Mouse (Mus musculus): ENCODE data around the gene Palld.

Palld gene

GRCm38 (mm10) chr8:61579831-61580230 lies 322.7 kb downstream of the Palld start:
- DNase-seq = no peak

- DNase-seq = no peak
Measured at GRCm38 (mm10) chr8:61578754-61579153, 323.7 kb downstream of the Palld start.

DNA sequence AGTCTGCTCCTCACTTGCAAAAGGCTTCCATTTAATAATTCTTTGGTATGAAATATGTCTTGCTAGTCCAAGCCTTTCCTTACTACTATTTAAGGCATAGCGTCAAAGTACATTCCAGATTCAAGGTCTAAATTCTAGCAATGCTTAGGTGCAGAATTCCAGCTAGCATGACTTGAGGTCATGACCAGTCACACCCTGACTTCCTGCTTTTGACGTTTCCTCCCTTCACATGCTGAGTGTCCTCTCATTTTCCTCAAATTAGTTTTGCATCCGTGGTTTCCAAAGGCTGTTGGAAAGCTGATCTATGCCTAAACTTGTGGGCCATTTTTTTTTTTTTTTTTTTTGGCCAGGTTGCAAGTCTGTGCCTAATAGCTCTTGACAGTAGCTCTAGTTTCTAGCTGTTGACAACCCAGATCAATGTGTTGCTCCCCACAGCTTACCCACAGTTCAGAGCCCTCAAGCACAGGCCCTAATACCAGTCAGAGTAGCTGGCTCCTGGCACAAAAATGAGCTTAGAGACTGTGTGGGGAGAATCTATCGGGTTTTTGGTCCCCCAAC lies 327.3 kb downstream of the Palld start:
- no peak for DNase-seq

GRCm38 (mm10) chr8:61574526-61574925 lies 328.0 kb downstream of the Palld start:
- DNase-seq = no peak

DNA sequence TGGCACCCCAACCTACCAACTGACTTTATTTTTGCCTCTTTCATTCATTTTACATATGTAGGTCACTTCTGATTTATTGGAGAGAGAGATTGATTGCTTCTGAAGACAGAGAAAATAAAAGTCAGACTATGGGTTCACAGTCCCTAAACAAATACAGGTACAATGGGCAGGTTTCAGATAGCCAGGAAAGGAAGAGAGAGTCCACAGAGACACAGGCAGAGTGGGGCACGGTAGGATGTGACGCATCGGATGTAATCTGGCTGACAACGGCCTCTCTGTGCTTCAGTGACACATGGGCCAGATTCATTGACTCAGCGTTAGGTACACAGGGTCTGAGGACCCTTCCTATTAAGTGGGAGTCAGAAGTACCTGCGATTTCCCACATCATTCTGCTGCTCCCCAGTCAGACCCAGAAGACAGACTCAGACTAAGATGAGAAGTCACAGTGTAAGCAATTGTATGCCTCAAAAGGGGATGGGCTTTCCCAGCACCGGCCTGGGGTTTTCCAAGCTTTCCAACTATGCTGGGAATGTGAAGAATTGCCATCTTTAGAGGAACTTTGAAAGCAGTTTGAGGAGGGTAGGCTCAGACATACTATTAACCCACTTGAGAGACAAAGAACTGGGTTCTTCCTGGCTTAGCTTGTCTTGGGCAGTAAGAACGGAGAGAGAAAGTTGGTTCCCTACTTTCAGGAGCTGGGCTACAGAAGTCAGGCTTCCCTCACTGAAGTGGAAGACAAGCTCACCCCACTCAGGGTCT lies 329.1 kb downstream of the Palld start:
- no peak for DNase-seq

DNA sequence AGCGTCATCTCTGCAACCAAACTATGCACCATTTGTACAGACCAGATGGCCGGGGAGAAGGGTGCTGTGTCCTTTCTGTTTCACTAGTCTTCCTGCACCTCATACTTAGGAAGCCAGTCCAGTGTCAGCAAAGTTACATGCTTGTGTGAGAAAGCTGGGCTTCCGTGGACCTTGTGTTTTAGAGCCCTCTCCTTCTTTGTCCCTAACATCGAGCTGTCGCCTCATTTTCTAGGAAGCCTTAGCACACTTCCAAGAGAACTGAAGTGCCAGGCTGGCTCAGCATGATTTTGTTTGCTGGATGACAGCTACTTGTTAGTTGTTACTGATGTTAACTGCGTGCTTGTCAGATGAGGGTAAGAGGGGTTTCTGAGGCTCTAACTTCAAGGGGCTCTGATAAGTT lies 329.8 kb downstream of the Palld start:
- DNase-seq = no peak

DNA sequence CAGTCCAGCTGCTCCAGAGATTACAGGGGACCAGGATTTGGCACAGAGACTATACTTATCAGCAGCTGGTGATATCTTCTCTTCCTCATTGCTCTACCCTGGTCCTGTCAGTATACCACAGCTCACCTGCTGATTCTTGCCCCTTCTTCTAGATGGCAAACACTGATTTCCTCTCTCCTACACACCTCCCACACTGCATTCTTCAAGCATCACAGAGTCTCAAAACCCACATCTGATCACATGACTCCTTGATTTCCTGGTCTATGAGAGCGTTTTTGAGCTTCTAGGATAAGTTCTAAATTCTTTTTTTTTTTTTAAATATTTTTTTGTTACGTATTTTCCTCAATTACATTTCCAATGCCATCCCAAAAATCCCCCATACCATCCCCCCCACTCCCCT lies 331.9 kb downstream of the Palld start:
- DNase-seq = no peak

DNA sequence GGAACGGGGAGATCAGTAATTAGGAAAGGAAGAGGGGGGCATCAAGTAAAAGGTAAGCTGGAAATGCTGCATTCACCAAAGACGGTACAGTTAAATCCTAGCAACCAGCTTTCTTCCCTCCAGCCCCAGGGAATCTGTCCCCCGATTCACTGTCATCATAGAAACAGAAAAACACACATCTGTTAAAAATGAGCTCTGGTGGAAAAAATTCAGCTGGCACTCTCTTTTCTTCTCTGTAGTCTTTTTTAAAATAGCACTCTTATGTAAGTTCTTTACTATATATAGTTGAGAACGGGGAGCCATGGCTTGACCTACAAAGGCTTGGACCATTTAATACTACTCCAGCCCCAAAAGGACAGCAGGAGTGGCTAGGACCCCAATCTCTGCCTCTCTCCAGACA lies 332.8 kb downstream of the Palld start:
- DNase-seq = no peak

- no peak for DNase-seq
Measured at GRCm38 (mm10) chr8:61569211-61569610, 333.3 kb downstream of the Palld start.

- no peak for DNase-seq
Measured at GRCm38 (mm10) chr8:61563378-61563777, 339.1 kb downstream of the Palld start.

DNA sequence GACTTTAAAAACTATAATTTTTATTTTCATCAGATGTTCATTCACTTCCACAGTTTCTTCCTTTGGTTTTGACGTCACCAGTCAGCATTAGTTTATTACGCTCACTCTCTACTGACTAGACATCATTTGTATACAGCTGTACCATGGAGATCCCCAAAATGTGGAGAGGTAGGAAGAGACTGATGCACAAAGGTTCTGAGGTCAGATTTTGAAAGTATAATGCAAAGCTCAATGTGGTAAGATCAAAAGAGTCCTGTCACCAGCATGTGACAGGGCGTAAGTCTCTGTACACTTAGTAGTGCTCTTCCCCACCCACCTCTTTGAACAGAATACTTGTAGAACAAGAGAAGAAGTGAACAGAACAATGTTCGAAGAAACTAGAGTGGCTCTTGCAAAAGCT lies 339.9 kb downstream of the Palld start:
- no peak for DNase-seq

DNA sequence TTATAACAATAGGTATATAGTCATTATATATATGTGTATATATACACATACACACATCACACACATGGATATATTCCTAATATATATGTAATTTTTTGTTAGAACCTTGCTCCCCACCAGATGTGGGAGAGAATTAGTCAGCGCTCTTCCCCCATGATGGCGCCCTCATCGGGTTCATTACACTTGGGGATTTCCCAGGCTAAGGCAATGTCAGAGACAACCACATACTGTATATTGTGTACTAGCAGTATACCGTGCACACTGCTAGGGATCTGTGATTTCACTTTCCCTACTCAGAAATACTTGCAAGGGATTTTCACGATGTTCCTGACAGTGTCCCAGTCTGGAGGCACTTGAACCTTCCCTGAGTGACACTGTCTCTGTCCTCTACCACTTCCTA lies 341.3 kb downstream of the Palld start:
- no peak for DNase-seq

- no peak for DNase-seq
Measured at GRCm38 (mm10) chr8:61559979-61560378, 342.5 kb downstream of the Palld start.

DNA sequence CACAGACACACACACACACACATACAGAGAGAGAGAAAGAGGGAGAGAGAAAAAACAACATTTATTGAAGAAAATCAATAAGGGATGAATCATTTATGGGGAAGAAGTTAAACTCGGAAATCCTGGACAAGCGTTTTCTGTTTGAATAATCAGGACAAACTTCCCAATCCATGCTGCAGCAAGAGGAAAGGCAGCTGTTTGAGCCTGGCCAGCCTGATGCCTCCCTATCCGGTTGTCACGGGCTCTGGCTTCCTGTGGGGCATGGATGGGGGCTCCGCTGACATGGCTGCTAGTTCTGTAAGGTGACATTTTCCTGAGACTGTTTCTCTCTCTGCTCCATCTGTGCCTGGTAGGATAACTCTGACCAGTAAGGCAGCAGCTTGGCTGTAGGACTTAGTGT lies 343.0 kb downstream of the Palld start:
- DNase-seq = no peak

- DNase-seq = no peak
Measured at GRCm38 (mm10) chr8:61558051-61558846, 344.2 kb downstream of the Palld start.

- DNase-seq = no peak
Measured at GRCm38 (mm10) chr8:61557036-61557435, 345.5 kb downstream of the Palld start.

- DNase-seq = no peak
Measured at GRCm38 (mm10) chr8:61556219-61556618, 346.3 kb downstream of the Palld start.

DNA sequence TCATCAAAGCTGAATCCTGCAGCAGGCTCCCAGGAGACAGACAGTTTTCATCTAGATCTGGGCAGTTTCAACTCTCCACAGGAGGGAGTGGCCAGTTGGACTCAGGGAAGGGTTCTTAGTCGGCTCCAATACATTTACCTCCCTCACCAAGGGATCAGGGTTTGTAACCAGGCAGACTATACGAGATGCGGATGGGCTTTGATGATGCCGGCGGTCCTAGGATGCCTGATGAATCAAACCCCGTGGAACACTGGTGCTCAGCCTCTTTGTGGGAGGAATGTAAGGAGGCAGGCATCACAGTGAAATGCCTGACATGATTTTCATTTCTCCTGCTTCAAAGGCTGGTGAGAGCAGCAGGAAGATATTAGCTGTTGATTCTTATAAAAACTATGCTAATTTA lies 347.1 kb downstream of the Palld start:
- DNase-seq = no peak

DNA sequence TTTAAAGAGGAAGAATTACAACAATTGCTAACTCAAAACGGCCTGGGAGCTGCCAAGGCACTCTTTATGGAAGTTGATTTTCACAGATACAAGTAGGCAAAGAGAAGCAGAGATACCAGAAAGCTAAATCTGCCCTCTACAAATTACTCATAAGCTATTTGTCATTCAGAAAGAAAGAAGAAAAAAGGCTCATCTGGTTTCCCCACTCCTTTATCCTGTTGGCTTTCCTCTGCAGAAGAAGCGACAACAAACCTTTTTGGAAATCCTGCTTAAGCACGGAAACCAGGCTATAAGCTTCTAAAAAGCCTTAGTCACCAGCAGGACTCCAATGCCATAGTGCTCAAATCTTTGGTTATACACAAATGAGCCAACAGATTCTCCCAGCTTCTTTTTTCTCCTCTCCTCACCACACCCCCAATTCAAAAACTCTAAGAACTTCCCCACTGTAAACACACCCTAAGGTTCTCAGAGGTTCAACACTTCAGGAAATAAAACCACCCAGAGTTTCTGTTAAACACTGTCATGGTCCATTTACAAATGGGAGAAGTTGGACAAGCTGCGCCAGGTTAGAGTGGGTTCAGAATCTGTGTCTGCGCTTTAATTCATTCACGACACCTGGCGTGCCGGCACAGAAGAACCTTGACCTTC lies 349.6 kb downstream of the Palld start:
- no peak for DNase-seq

GRCm38 (mm10) chr8:61552221-61552620 lies 350.3 kb downstream of the Palld start:
- no peak for DNase-seq

DNA sequence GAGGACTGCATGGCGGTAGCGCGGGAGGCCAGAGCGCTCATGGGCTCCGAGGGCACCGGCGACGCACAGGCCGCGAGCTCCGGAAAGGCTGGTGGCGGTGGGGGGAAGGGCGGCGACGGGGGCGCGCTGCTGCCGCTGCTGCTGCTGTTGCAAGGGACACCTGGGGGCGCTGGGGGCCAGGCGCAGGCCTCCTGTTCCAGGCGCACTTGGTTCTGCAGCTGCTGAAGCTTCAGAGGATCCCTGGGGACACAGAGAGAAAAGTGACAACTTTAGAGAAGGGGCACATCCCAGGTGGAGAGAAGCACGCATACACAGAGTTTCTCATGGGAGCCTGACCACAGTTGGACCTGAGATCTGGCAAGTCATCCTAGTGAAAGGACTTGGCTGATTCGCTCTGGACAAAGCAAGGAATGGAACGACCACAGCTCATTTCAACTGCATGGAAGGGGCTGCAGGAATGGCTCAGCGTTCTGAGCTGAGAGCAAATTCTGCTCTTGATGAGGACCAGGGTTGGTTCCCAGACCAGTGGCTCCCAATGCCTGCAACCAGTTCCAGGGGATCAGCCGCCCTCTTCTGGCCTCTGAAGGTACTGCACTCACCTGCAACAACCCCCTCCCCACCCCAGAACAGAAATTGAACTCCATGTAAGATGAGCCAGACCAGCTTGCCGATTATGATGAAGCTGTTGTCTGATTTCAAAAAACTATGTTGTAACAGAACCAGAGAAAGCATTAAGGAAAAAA lies 352.3 kb downstream of the Palld start:
- DNase-seq = peak; percentile 24

DNA sequence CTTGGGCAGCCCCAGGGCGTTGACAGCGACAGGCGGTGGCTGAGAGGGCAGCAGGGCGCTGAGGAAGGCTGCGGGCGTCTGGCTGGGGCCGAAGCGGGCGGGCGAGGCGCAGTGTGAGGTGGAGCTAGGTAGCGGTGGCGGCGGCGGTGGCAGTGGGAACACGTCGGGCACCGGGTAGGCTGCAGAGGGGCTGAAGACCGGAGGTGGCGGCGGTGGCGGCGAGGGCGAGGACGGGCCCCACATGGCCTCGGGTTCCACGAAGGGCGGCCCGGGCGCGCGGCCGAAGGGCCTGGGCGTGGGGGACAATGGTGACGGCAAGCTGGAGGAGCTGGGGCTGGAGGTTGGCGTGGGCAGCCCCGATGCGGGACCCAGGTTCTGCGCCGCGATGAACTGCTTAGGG lies 352.9 kb downstream of the Palld start:
- no peak for DNase-seq
